Mouse (Mus musculus) yolk sac, embryonic 10.5 days (tissue): ENCODE data around the gene Hoxa1.

Source experiments
- DNase-seq: peaks from one replicate; pipeline ENCODE4 v3.0.0-alpha.2; 2017; ENCODE audit warnings: low spot score

Gene Hoxa1

DNA sequence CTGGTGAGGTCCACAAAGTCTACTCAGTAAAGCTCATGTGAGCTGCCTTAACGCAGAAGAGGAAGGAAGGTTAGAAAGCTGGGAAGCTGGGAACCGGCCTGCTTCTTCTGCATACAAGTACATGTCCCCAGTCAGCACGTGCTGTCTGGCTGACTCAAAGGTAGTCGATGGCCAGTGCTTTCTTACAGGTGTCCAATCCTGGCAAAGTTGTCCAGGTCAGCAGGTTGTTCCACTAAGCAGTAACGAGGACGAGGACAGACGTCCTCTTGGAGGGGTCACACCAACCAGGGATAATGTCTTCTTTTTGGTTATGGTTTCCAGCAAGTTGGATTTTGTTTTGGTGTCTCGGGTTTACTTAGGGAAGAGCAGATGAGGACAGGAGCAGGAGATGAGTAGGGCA, 31.8 kb upstream of the Hoxa1 start:
- no peak for DNase-seq

DNA sequence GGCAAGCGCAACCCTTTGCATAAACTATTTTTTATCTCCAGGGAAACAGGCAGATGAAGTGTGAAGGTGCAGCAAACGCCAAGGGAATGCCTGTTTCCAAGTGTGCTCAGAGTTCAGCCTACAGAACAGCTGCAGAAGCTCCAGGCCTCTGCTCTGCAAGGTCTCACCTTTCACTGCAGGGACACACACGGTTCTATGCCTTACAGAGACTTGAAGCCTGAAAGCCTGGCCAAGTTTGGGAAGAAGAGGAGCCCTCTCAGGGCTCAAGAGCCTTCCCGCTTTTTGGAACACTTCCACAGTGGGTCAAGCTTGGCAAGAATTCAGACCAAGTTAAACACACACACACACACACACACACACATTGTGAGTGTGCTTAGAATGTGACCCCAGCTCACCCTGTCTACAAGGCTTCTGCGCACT, 31.1 kb upstream of the Hoxa1 start:
- DNase-seq: no peak

DNA sequence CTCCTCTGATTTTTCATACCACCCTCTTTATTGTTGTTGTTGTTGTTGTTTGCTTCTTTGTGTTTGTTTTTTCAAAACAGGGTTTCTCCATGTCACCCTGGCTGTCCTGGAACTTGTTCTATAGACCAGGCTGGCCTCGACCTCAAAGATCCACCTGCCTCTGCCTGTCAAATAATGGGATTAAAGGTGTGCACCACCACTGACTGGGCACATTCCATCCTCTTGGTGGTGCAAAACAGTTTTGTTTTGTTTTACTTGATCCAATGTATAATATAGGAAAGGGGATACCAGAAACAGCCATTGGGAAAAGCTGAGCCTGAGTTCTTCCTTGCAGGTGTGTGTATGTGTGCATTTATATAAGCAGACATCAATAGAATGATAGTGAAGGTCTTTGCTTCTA, 28.4 kb upstream of the Hoxa1 start:
- no peak for DNase-seq

DNA sequence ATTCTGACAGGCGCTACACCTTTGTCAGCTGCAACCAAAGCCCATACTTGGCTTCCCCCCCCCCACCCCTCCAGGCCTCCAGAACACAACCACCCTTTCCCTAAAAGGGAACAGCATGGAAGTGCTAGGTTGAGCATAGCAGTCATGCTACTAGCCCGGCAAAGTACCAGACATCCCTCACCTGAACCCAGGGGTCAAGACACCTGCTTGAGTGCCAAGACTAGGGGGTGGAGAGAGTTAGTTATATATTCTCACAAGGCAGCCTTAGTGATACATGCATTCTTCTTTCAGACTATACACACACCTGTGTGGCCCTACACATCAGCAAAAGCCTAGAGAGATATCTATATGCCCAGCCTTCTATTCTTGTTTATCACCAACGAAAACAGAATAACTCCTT, 27.7 kb upstream of the Hoxa1 start:
- DNase-seq: no peak

DNA sequence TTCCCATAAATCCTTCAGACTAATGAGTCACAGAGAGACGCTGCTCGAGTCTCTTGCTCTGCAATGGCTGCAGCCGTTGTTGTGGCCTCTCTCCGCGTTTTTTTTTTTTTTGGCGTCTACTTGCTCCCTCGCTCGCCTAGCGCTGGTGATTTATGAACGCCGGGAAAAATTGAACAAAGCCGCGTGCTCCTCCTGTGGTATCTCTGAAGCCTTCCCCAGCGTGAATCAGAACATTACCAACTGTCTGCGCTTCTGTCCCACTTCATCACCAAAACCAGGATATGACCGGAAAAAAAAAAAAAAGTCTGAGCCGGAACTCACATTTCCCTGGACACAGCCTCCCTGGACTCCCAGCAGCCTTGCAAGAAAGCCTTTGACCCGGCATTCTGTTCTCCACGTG, 27.1 kb upstream of the Hoxa1 start:
- DNase-seq: no peak

DNA sequence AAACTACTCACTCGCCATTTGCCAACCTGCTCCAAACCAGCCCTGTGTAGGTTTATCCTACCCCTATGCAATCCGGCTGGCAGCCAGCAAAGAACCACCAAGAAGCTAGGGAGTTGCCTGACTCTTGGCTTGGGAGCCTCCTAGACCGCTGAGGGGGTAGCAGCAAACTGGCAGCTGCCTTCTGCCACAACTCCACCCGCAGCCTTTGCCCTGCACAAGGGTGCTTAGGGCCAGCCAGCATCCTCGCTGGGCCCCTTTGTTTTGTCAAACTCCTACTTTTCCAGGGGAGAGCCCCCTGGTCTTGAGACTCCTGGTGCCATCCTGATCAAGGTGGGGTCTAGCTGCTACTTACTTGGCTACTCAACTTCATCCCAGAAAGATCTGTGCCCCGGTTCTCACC, 26.6 kb upstream of the Hoxa1 start:
- no peak for DNase-seq

DNA sequence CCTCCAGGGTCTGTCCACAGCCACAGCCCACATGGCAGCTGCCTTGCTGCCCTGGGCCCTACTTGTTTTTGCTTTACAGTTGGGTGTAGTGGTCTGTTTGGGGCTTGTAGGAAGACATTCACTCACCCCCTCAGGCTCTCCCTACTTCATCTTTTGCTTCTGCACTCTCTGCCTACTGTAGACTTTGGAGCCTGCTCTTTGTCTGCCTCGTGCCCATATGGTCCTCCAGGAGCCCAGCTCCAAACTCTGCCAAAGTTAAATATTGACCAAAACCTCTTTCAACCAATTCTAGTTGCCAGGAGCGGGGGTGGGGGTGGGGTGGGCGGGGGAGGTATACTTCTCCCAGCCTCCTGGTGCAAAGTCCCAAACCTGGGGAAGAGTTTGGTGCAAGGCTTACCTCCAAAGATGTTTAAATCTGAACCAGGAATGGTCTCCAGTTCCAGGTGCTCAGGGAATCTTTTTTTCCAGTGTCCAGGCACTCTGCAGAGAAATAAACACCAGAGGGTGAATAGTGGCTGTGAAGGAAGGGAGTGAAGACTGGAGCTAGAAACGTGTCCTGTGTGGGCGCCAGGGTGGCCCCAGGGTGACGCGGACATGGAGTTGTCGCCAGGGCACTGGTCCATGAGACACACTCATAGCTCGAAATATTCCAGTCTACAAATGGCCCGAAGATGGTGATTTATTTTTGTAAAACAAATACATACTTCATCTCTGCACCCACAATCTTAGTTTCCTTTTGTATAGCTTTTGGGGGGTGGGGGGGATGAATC, 25.4 kb upstream of the Hoxa1 start:
- peak; percentile 75 for DNase-seq

DNA sequence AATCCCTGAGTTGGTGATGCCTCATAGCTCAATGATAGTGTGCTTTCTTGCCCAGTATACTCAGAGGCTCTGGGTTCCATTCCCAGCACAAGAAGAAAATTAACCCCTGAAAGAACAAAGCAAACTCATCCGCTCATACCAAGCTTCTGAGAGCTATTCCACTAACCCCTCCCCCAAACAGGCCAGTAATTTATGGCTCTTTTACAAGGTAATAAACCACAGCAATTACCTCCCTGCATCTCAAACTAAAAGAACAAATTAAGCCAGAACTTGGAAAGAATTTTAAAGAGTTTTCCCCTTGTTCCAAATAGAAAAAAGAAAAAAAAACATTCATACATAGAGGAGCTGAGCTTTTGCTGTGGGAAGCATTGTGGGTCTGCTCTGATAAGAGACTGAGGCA, 24.7 kb upstream of the Hoxa1 start:
- DNase-seq: no peak

DNA sequence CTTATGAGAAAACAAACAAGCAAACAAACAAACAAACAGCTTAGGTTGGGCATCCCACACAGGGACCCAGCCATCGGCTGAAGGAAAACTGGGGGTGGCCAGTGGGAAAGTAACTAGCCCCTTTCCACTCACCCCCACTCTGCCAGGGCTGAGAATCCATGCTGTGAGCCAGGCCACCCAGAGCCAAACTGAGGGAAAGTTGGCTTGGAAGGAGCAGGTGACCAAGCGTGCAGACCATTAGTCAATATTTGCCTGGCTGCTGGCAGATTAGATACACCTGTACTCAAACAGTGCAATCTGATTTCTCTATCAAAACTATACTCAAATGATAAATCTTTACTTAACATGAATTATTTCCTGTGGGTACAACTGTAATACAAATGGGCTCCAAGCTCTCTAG, 23.9 kb upstream of the Hoxa1 start:
- DNase-seq: no peak

DNA sequence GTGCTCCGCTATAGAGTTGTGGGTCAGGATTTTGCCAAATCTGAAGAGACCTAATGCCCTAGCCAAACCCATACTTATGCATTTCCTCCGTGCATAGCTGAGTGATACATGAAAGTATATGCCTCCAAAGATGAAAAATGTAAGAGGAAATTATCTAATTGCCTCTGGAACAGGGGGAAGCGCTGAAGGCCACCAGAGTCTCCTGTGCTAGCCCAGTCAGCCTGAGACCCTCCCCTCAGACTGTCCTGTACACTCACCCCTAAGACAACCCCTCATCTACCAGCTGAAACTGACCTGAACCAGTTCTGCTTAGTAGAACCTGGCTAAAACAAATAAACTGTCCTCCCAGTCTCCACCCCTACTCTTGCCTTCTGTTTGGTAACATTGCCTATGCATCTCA, 22.6 kb upstream of the Hoxa1 start:
- DNase-seq: no peak

DNA sequence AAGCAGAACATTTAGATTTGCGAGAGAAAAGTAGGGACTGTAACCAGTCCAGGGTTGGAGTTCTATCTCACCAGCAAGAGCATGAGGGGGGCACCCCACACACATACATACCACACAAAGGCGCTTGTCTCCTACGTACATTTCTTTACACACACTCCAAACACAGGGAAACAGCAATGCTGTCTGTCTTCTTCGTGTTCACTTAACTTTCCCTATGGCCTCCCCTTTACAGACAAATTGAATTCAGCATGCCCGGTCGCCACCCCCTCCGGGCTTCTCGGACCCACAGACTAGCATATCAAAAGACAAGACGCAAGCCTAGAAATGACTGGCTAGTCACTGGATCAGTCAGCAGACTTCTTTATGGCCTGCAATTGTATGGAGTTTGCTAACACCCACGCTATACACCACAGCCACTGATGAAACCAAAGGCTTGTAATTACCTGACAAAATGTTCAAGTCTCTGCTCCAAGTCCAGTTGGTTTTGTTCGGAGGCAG, 22.1 kb upstream of the Hoxa1 start:
- no peak for DNase-seq

DNA sequence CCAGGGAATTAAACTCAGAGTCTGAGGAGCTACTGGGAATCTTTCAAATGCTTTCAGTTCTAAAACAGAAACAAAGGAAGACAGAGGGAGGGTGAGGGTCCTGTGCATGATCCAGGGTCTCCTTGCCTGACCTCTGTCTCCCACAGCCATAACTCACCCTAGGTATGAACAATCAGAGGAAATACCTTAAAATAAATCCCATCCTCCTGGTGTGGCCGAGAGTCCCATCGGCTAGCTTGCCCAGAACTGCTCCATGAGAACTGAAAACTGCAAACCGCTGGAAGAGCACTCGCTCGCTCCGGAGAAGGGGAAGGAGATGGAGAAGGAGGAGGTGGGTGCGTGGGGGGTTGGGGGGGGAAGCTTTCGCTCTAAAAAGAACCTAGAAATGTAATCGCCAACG, 21.6 kb upstream of the Hoxa1 start:
- no peak for DNase-seq

DNA sequence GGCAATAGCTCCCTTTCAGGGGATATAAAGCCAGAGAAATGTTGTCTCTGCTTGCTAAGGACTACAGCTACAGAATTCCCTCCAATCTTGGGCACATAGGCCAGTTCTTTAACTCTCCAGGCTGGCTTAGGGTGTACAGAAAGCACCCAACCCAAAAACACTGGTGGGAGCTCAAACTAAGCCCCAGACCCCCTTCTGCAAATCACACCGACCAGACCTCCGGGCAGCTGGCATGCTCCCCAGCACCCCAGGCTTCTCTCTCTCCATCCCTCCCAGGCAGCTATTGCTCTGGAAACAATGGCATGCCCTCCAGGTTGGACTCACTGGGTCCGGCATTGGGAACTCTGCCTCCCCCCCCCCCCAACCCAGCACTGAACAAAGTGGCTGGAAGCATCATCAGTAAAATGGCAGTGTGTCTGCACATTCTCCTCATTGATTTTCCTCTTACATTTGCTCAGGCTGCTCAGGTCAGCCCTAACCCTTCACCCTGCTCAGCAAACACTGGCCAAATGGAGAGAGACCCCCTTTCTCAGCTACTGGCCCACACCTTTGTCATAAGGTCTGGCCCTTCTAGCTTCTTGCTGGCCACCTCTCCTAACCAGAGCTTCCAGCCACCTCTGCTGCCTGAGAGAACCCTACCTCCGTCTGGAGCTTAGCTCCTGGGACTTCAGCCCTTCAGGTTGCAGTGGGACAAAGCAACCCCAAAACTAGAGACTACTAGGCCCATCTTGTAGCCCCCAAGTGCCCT, 21.0 kb upstream of the Hoxa1 start:
- no peak for DNase-seq

DNA sequence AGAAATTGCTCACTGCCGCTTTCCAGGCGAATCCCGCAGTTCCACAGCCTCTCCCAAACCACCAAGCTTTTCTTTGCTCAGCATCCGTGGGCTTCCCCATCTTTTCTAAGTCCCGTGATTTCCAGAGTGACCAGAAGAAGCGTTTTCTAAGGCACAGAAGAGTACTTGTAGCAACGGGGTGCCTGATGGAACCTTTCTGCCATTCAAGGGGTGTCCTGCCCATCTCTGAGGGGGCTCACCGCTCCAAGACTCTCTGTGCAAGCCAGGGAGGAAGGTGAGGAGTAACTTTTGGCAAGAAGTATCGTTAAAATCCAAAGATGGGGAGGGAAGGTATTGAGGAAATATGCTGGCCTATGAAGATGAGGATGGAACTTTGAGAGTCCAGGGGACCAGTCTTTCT, 19.7 kb upstream of the Hoxa1 start:
- no peak for DNase-seq

DNA sequence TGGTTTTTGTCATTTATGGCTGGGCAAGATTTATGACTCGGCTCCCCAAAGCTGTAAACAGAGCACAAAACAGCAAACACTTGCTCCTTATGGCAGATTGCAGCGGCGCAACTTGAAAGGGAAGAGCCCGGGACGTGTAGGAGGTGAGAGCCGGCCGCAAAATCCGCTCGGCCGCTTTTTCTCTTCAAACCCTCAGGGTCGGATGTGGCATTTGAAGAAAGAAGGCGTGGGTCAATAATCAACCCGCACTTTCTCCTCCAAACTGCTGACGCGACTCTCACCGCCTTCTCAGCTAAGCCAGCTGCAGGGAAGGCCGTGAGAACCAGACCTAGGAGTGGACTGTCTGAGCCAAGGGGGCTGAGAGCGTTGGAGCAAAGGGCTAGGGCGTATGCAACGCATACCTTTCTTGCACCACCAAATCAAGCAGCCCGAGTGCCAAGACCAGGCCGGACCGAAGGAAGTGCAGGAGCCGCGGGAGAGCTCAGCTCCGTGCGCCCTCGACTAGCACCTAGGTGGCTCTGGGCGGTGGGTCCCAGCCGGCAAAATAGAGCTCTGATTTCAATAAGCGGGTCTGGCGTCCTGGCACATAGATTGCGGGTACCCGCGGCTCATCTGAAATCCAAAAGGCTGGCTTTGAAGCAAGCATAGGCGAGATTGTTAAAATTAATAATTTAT, 19.1 kb upstream of the Hoxa1 start, which contains the start of gene 5730596B20Rik:
Gene 5730596B20Rik (plus strand): TSS at position 438 of the 675 bp plus-strand sequence.
- peak; percentile 78 for DNase-seq

DNA sequence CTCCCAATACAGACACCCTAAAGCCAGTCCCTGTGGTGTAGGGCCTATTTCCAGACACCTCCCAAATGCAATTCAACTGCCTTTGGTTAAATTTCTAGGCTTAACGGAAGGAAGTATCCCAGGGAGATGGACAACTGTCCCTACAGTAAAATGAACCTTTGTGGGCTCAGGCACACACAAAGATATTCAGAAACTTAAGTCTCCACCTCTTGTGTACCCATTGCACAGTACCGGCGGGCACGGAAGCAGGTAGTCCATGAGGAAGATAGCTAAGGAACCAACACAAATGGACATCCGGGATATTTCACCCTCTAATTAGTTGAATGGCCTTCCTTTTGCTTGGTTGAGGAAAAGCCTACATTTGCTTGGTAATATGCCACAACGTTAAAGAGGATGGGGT, 18.3 kb upstream of the Hoxa1 start:
- no peak for DNase-seq

DNA sequence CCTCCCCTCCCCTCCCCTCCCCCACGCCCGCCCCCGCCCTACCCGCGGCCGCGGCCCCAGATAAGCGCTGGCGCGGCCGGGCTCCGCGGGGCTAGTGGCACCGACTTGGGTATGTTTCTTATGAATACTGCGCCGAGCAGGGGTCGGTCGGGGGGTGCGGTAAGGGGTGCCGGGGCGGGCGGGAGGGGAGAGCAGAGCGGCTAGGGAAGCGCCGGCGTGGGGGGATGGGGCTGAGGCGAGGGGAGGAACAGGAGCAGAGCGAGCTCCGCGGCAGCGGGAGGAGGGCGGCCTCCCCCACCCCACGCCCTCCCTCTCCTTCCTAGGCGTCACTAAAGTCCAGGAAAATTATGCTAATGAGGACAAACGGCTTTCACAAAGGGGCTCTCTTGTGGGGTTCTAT, 17.7 kb upstream of the Hoxa1 start:
- DNase-seq: no peak

DNA sequence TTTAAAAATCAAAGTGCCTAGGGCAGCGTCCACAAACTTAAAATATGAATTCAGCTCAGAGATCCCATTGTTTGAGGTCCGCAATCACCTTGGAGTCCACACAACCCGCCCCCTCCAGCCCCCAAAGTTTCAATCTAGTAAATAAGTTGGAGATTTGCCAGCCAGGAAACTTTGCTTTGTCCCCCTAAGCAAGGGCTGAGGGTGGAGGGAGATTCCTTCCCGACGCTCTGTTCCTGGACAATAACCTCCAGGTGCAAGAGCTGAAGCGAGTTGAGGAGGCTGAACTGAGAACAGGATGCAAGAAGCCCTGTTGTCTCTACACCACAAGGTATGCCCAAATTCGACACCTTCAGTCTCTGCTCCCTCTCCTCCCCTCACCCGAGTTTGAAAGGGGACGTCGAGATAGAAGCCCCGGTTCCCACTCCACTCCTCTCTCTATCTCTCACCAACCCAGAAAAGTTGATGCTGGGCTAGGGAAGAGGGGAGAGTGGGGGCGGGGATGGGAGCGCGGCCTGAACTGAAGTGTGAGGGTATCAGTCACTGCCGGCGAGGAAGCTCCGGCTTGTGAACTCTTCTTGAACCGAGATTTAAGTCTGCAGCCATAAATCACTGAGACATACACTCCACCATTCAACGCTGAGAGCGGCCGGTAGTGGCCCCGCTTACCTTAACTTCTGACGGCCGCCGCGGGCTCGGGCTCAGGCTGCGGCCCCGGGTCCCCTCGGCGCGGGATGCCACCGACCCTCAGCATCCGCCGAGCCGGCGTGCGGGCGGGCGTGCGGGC, 17.0 kb upstream of the Hoxa1 start:
- peak; percentile 74 for DNase-seq

DNA sequence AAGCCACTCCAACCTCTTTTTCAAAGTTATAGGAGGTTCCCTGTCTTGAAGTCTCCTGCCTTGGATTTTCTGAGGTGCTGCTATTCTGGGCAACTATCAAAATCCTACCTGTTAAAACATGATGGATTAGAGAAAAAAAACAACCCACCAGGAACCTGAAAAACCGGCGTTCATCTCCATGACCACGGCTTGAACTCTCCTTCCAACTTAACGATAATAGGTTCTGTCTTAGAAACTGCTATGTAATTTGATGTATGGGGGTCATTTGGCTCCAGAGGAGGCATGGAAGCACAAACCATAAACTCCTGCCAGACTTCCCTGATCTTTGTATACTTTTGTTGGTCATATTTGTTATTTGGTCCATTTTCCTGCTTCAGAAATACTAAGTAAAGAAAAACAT, 15.5 kb upstream of the Hoxa1 start:
- no peak for DNase-seq

DNA sequence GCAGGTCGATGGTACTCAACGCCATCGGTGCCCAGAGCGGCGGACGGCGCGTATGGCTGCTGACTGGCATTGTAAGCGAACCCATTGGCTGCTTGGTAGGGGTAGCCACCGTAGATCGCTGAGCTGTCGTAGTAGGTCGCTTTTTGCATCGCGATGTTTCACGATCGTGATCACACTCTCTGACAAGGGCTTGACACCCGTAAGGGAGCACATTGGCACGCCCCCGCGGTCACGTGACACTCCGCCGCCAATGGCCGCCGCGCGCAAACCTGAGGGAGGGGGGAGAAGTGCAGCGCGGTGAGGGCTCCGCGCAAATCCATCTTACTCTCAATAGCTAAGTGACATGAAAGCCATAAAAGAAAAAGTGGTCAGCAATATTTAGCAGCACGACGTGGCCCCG, 14.4 kb upstream of the Hoxa1 start:
- peak; percentile 89 for DNase-seq

DNA sequence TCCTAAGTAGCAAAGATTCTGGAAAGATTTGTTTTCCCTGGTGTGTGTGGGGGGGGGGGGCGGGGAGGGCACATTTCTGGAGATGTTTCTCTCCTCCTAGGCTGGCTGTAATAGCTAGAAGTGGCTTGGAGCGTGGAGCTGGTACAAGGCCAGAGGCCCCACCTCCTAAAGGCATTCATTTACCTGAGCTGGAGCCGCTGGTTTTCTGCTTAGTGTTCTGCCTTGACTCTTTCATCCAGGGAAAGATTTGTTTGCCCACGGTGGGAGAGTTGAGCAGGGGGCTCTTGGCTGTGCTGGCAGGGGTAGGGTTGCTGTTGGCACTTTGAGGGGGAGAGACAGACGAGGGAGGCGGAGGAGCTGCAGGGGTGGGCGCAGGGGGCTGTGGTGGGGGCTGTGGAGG, 13.8 kb upstream of the Hoxa1 start:
- peak; percentile 24 for DNase-seq

DNA sequence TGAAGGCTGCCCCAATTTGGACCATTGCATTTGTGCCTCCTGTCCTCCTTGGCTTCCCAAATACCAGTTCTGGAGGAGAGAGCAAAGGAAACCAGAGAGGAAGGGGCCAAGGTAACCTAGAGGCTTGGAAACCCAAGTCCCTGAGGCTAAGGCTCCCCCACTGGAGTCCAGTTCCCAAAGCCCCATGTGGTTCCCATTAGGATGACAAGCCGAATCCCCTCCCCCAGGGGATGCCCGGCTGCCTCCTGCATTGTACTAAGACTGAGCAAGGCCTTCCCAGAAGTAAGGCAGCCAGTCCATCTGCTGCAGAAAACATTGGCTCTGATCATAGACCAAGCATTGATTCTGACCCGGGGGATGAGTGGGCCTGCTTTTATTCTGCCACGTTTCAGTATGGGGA, 13.2 kb upstream of the Hoxa1 start:
- DNase-seq: peak; percentile 38
